Mouse (Mus musculus) cerebellum, adult 2 months (tissue): ENCODE data around the gene Smim24. TPM values are rescaled to one million over a fixed set of nuclear protein-coding genes. Genes with fewer than 3 reads are reported as not detected.

Source experiments
- DNase-seq, 2 experiments: peaks; one replicate each; pipeline ENCODE4 v3.0.0; 2021
- H3K27ac ChIP-seq: fragments of 200-500 bp; 2 replicates; pipeline ENCODE4 v1.5.1; 2012; ENCODE audit warnings: low read length, control low read depth, inconsistent platforms; ENCODE audit not compliant: insufficient read depth
- H3K27me3 ChIP-seq: fragments of 200-500 bp; 2 replicates; pipeline ENCODE4 v1.6.1; 2012; ENCODE audit warnings: inconsistent platforms, mild to moderate bottlenecking, low read length, moderate library complexity; ENCODE audit not compliant: control insufficient read depth, insufficient read depth
- H3K4me1 ChIP-seq: fragments of 200-500 bp; 2 replicates; pipeline ENCODE4 v1.6.1; 2011; ENCODE audit warnings: low read length; ENCODE audit not compliant: control insufficient read depth, insufficient read depth
- H3K4me3 ChIP-seq: fragments of 200-500 bp; replicated peaks from 2 replicates; pipeline ENCODE3; 2011; ENCODE audit warnings: mild to moderate bottlenecking, low read depth, low read length, control low read depth; ENCODE audit not compliant: insufficient read depth
- CTCF ChIP-seq: fragments of 200-500 bp; IDR thresholded peaks from 2 replicates; pipeline ENCODE4 v1.5.1; 2011; ENCODE audit warnings: low read depth, mild to moderate bottlenecking, control low read depth, low read length, moderate library complexity, borderline replicate concordance; ENCODE audit not compliant: insufficient read depth
- POLR2A ChIP-seq: fragments of 200-500 bp; IDR thresholded peaks from 2 replicates; pipeline ENCODE4 v1.6.1; 2011; ENCODE audit warnings: low read length, control low read depth, borderline replicate concordance; ENCODE audit not compliant: insufficient read depth
- WGBS: fragments of 180-500 bp; shearing (Covaris S2); methylation state at CpG from one replicate; pipeline ENCODE4 v1.1.7; 2018; 5-methylcytosine and 5-hydroxymethylcytosine counted together
- polyA plus RNA-seq: library from polyadenylated mRNA; depleted of rRNA; stranded (reverse); fragments of >200 nt; gene quantifications from 2 replicates; pipeline ENCODE4 v1.2.3, GENCODE M21; 2012

The Smim24 gene
- polyA plus RNA-seq, 1 experiment: 1.2 TPM

- Histone ChIP-seq H3K4me3 (peak overlapping the region; percentile 79), H3K27me3 (no peaks in the 10 kb centered on the region)
- TF ChIP-seq CTCF (no peak), POLR2A (no peak)
These were observed 32.5 kb downstream of the Smim24 start for GRCm38 (mm10) chr10:81425236-81425850.

GRCm38 (mm10) chr10:81426081-81426671 lies 33.3 kb downstream of the Smim24 start:
- Histone ChIP-seq H3K4me3 (peak overlapping the region; percentile 79), H3K27ac (peak overlapping the region; percentile 95), H3K27me3 (no peaks in the 10 kb centered on the region), H3K4me1 (peaks cover 41% of the 10 kb centered on the region)
- under 1% methylated on average over 28 of the region's 33 CpGs for WGBS
- peak; percentile 52 to 57 for DNase-seq
- TF ChIP-seq POLR2A (no peak), CTCF (no peak)

More at GRCm38 (mm10) chr10:81425236-81425850, 32.5 kb downstream of the Smim24 start:
- H3K4me1 ChIP-seq: peaks cover 49% of the 10 kb centered on the region
- DNase-seq: peak; percentile 71 to 73
- 2% methylated on average over 10 of the region's 10 CpGs for WGBS
- peak overlapping the region; percentile 93 for H3K27ac ChIP-seq

GRCm38 (mm10) chr10:81426897-81427296 lies 34.0 kb downstream of the Smim24 start:
- DNase-seq: peak; percentile 82
- no peaks in the 10 kb centered on the region for H3K27me3 ChIP-seq
- peak overlapping the region; percentile 79 for H3K4me3 ChIP-seq
- H3K4me1 ChIP-seq: peaks cover 40% of the 10 kb centered on the region
- under 1% methylated on average over 38 of the region's 38 CpGs for WGBS
- peak; percentile 32; the same call in 1 of the 2 replicates for TF ChIP-seq POLR2A
- no peak for TF ChIP-seq CTCF
- peak overlapping the region; percentile 95 for H3K27ac ChIP-seq

GRCm38 (mm10) chr10:81427327-81427726 lies 34.5 kb downstream of the Smim24 start:
- H3K4me3 ChIP-seq: peak overlapping the region; percentile 79
- 11% methylated on average over 3 of the region's 3 CpGs for WGBS
- peak overlapping the region; percentile 71 for H3K27ac ChIP-seq
- TF ChIP-seq CTCF (no peak), POLR2A (no peak)
- peaks cover 37% of the 10 kb centered on the region for H3K4me1 ChIP-seq
- DNase-seq: no peak
- no peaks in the 10 kb centered on the region for H3K27me3 ChIP-seq

- TF ChIP-seq CTCF: no peak
- no peak for TF ChIP-seq POLR2A
- peak; percentile 75 to 80 for DNase-seq
- 17% methylated on average over 8 of the region's 8 CpGs for WGBS
- no peak overlapping the region for H3K4me3 ChIP-seq
- H3K4me1 ChIP-seq: peaks cover 35% of the 10 kb centered on the region
- no peaks in the 10 kb centered on the region for H3K27me3 ChIP-seq
- H3K27ac ChIP-seq: 0 out of 2 replicates have a peak overlapping the region, but pooled peaks have one; percentile 71
These were observed 35.1 kb downstream of the Smim24 start for GRCm38 (mm10) chr10:81427804-81428506.

GRCm38 (mm10) chr10:81428507-81428870 lies 35.6 kb downstream of the Smim24 start:
- Histone ChIP-seq H3K4me1 (peaks cover 38% of the 10 kb centered on the region), H3K27me3 (no peaks in the 10 kb centered on the region), H3K4me3 (no peak overlapping the region), H3K27ac (no peak overlapping the region)
- WGBS: 65% methylated on average over 7 of the region's 7 CpGs
- TF ChIP-seq CTCF: no peak
- no peak for TF ChIP-seq POLR2A
- DNase-seq: no peak

GRCm38 (mm10) chr10:81429092-81429491 lies 36.2 kb downstream of the Smim24 start:
- TF ChIP-seq POLR2A: no peak
- TF ChIP-seq CTCF: no peak
- Histone ChIP-seq H3K27ac (no peak overlapping the region), H3K4me3 (peak overlapping the region; percentile 3), H3K4me1 (peaks cover 38% of the 10 kb centered on the region), H3K27me3 (no peaks in the 10 kb centered on the region)
- 47% methylated on average over 2 of the region's 2 CpGs for WGBS
- peak; percentile 25 to 35 for DNase-seq
